Mouse (Mus musculus) hindbrain, embryonic 16.5 days (tissue): ENCODE data around the gene Cwh43. TPM values are rescaled to one million over a fixed set of nuclear protein-coding genes. Genes with fewer than 3 reads are reported as not detected.

Experiments used
- ATAC-seq: fragments of 200-750 bp; cut with Nextera tagmentation; 2 replicates; pipeline ENCODE4 v1.8.0; 2017; ENCODE audit warnings: moderate TSS enrichment, moderate library complexity
- H3K27ac ChIP-seq: fragments of 300-500 bp; sonication (generic); 2 replicates; pipeline ENCODE4 v1.5.1; 2014; ENCODE audit warnings: low read depth, mild to moderate bottlenecking, control low read depth, low read length, moderate library complexity
- H3K27me3 ChIP-seq: fragments of 300-500 bp; sonication (generic); replicated peaks from 2 replicates; pipeline ENCODE4 v1.6.1; 2014; ENCODE audit warnings: low read length; ENCODE audit not compliant: control insufficient read depth, insufficient read depth
- H3K36me3 ChIP-seq: fragments of 300-500 bp; sonication (generic); 2 replicates; pipeline ENCODE4 v1.6.1; 2014; ENCODE audit warnings: mild to moderate bottlenecking, low read length, moderate library complexity, mixed read lengths; ENCODE audit not compliant: control insufficient read depth, insufficient read depth
- H3K4me1 ChIP-seq: fragments of 300-500 bp; sonication (generic); 2 replicates; pipeline ENCODE4 v1.6.1; 2014; ENCODE audit warnings: low read depth, low read length; ENCODE audit not compliant: control insufficient read depth, insufficient read depth
- H3K4me2 ChIP-seq: fragments of 300-500 bp; sonication (generic); 2 replicates; pipeline ENCODE4 v1.6.1; 2014; ENCODE audit warnings: mild to moderate bottlenecking, low read length, control low read depth, moderate library complexity
- H3K4me3 ChIP-seq: fragments of 300-500 bp; sonication (generic); 2 replicates; pipeline ENCODE4 v1.5.1; 2014; ENCODE audit warnings: mild to moderate bottlenecking, low read length, control low read depth, moderate library complexity
- H3K9ac ChIP-seq: fragments of 300-500 bp; sonication (generic); 2 replicates; pipeline ENCODE4 v1.6.1; 2014; ENCODE audit warnings: low read depth, mild to moderate bottlenecking, control low read depth, low read length, moderate library complexity
- H3K9me3 ChIP-seq: fragments of 300-500 bp; sonication (generic); 2 replicates; pipeline ENCODE4 v1.6.1; 2014; ENCODE audit warnings: mild to moderate bottlenecking, low read length, moderate library complexity; ENCODE audit not compliant: control insufficient read depth
- WGBS: fragments of 180-500 bp; shearing (Covaris S2); extraction: QIAGEN DNeasy Blood & Tissue Kit; methylation state at CpG from one replicate; pipeline ENCODE4 v1.1.7; 2014; 5-methylcytosine and 5-hydroxymethylcytosine counted together
- polyA plus RNA-seq: library from polyadenylated mRNA; unstranded; fragments of >200 nt; fragmentation: Nextera tagmentation; extraction: Ambion mirVana; gene quantifications from 2 replicates; pipeline ENCODE4 v1.2.1, GENCODE M21; 2015

The Cwh43 gene
- polyA plus RNA-seq, 1 experiment from 2014 or later = 0.46 TPM

DNA sequence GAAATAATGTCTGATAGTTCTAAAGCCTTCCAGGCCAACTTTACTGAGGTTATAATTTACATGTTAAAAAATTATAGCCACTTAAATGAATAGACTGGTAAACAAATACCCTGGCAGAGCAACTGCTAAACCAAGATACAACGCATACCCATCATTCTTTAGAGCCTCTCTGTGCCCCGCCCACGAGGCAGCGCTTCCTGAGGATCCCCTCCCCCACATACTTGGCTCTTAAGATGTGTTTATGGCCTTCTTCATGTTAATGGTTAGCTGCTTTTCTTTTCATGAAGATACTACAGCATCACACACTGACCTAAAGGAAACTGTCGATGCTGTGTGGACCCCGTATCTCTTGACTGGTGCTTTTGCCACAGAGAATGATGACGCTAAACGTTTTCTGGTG is 92.7 kb downstream of the Cwh43 start:
- no peak overlapping the region for H3K27ac ChIP-seq
- H3K27me3 ChIP-seq = no peaks in the 10 kb centered on the region
- no peak for ATAC-seq
- H3K36me3 ChIP-seq = no peaks in the 10 kb centered on the region
- H3K4me2 ChIP-seq = no peak overlapping the region
- H3K4me3 ChIP-seq = no peak overlapping the region
- H3K4me1 ChIP-seq = peaks cover under 1% of the 10 kb centered on the region; the same call in 1 of the 2 replicates
- no peak overlapping the region for H3K9ac ChIP-seq
- 80% methylated on average over 8 of the region's 8 CpGs for WGBS
- H3K9me3 ChIP-seq = no peaks in the 10 kb centered on the region

DNA sequence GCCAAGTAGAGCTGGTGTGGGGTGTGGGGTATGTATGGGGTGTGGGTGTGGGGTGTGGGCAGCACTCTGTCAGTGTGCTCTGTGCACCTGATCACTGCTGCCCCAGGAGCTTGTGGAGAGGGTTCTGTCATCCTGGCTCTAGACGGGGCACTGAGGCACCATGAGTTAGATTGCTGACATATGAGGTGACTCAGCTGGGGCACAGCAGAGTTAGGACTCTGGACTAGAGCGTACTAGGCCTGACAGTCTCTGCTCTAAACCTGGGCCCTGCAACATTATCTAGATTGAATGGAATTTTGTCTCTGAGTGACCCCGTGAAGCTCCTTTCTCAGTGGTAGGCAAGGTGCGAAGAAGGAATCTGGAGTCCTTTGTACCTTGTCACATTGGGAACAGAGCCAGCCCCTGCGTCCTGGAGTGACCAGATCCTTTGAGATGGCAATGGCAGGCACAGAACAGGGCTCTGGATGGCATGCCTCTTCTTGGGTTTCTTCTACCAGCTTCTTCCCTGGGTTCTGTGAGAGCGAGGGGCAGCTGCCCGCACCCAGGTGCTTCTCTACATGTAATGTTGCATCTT is 95.1 kb downstream of the Cwh43 start:
- H3K4me3 ChIP-seq = no peak overlapping the region
- no peak overlapping the region for H3K9ac ChIP-seq
- H3K4me2 ChIP-seq = no peak overlapping the region
- H3K9me3 ChIP-seq = no peaks in the 10 kb centered on the region
- no peak overlapping the region for H3K27ac ChIP-seq
- H3K27me3 ChIP-seq = no peaks in the 10 kb centered on the region
- peak; percentile 5; the same call in 1 of the 2 replicates for ATAC-seq
- 83% methylated on average over 7 of the region's 7 CpGs for WGBS
- H3K4me1 ChIP-seq = no peaks in the 10 kb centered on the region
- no peaks in the 10 kb centered on the region for H3K36me3 ChIP-seq

DNA sequence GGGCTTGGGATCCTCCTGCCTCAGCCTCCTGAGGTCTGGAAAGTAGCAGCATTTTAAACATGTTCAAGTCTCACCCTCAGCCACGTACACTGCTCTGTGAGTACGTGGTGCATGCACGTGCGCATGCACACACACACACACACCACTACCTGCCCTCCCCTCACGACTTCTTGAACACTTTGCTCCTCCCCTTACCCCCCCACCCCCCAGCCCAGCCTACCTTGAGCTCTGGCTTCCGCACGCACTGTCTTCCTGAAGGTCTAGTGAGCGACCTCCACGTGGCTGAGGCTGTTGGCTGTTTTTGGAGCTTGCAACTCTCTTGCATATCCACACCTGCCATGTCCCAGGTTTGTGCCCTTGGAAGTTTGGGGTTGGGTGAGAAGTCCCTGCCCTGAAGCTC is 96.5 kb downstream of the Cwh43 start:
- H3K27me3 ChIP-seq = no peaks in the 10 kb centered on the region
- ATAC-seq = no peak
- no peak overlapping the region for H3K4me3 ChIP-seq
- no peaks in the 10 kb centered on the region for H3K36me3 ChIP-seq
- no peak overlapping the region for H3K4me2 ChIP-seq
- H3K9ac ChIP-seq = no peak overlapping the region
- H3K4me1 ChIP-seq = no peaks in the 10 kb centered on the region
- 92% methylated on average over 9 of the region's 9 CpGs for WGBS
- no peaks in the 10 kb centered on the region for H3K9me3 ChIP-seq
- H3K27ac ChIP-seq = no peak overlapping the region

Other genes starting within 250 kb of the Cwh43 start
- gene Fryl, start 149.5 kb upstream of the Cwh43 start, polyA plus RNA-seq = 29.3 and 32.1 TPM in 2 replicates
- gene Ociad1, start 113.3 kb upstream of the Cwh43 start, polyA plus RNA-seq = 352 and 402 TPM in 2 replicates
- 26.6 and 27.4 TPM in 2 replicates for gene Ociad2, start 65.0 kb upstream of the Cwh43 start, polyA plus RNA-seq
- gene Dcun1d4, start 74.9 kb downstream of the Cwh43 start, polyA plus RNA-seq = 44.8 and 53.0 TPM in 2 replicates
- gene Lrrc66, start 226.5 kb downstream of the Cwh43 start, polyA plus RNA-seq = not detected in 2 replicates
- gene Sgcb, start 241.7 kb downstream of the Cwh43 start, polyA plus RNA-seq = 49.9 and 56.1 TPM in 2 replicates
- gene Spata18, start 245.3 kb downstream of the Cwh43 start, polyA plus RNA-seq = 0.78 and 1.2 TPM in 2 replicates